Mouse (Mus musculus): ENCODE results near the gene Qk. TPM values are rescaled to one million over a fixed set of nuclear protein-coding genes. Genes with fewer than 3 reads are reported as not detected.

Gene Qk
- total RNA-seq, 1 experiment = 129 TPM

DNA sequence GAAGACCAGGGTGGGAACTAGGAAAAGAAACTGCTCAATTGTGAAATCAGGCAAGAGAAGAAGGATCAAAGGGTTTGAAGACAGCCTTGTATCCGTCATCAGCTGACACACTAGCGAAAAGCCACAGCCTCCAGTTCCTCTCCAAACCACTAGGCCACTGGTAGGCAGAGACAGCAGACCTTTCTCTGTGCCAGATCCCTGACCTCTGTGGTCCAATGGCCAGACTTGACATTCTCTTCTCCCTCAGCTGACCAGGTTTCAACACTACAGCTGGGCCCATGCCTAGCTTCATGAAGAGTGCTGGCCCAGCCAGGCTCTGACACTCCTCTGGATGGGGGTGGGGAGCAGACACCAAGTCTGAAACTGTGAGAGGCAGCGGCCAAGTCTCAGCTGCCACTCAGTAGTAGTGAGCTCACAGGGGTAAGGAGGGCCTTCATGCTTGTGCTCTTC lies 7.0 kb upstream of the Qk start:
- Histone ChIP-seq H3K9me3 (ENCODE audit: control insufficient read depth, insufficient read depth, low read depth, low read length) (no peaks in the 10 kb centered on the region), H3K36me3 (ENCODE audit: control insufficient read depth, insufficient read depth, low read length, poor library complexity, severe bottlenecking) (0 out of 2 replicates have a peak, but pooled peaks cover 2% of the 10 kb centered on the region), H3K9ac (ENCODE audit: insufficient read depth, low read depth, low read length, poor library complexity, severe bottlenecking) (no peak overlapping the region), H3K27ac (ENCODE audit: insufficient read depth, low read depth, low read length, poor library complexity, severe bottlenecking) (no peak overlapping the region), H3K4me1 (ENCODE audit: control insufficient read depth in 2 of 2, insufficient read depth in 2 of 2, low read length in 2 of 2, poor library complexity in 1 of 2) (peaks cover 0 to 7% of the 10 kb centered on the region in 2 experiments; a peak in 2 of 4 replicates), H3K4me3 (ENCODE audit: insufficient read depth in 1 of 2, low read depth in 1 of 2, low read length in 2 of 2, poor library complexity in 1 of 2, severe bottlenecking in 1 of 2) (no peak overlapping the region)
- no peak for TF ChIP-seq ZC3H11A (IDR thresholded peaks at IDR 0.05; ENCODE audit: borderline replicate concordance, low read depth, low read length)
- TF ChIP-seq CHD2 (IDR thresholded peaks at IDR 0.05; ENCODE audit: low read depth, low read length) = no peak
- no peak for TF ChIP-seq HCFC1 (IDR thresholded peaks at IDR 0.05; ENCODE audit: borderline replicate concordance, insufficient read depth, low read length)
- no peak for TF ChIP-seq ZNF384 (IDR thresholded peaks at IDR 0.05; ENCODE audit: low read depth, low read length)
- no peak for TF ChIP-seq MAFK (IDR thresholded peaks at IDR 0.05; ENCODE audit: insufficient read depth, low read depth, low read length)
- in situ Hi-C loops (cut with MboI; ENCODE audit: low sequenced_read_pairs in 2 of 2, unreplicated experiment in 2 of 2) = no loop called here
- DNase-seq (ENCODE audit: low read depth, low spot score) = no peak

DNA sequence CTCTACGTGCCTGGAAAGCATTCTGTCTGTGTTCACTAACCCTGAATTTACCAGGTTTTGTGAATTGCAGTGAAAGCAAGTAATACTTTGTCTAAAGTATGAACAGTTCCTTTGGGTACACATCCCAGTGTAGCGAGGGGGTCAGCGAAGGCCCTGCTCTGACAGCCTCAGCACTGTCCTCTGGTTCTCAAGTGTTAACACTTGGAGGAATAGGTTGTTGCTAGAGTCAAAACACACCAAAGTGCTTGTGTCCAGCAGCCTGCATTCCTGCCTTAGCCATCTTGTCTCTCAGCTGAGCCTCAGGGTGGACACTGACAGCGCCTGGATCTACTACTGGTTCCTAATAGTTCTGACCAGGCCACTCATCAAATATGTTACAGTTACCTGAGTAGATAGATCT lies 6.3 kb upstream of the Qk start:
- no peak for DNase-seq (ENCODE audit: low read depth, low spot score)
- Histone ChIP-seq H3K4me1 (ENCODE audit: control insufficient read depth in 2 of 2, insufficient read depth in 2 of 2, low read length in 2 of 2, poor library complexity in 1 of 2) (peaks cover 0 to 9% of the 10 kb centered on the region in 2 experiments; a peak in 2 of 4 replicates), H3K36me3 (ENCODE audit: control insufficient read depth, insufficient read depth, low read length, poor library complexity, severe bottlenecking) (0 out of 2 replicates have a peak, but pooled peaks cover 2% of the 10 kb centered on the region), H3K9ac (ENCODE audit: insufficient read depth, low read depth, low read length, poor library complexity, severe bottlenecking) (no peak overlapping the region), H3K9me3 (ENCODE audit: control insufficient read depth, insufficient read depth, low read depth, low read length) (no peaks in the 10 kb centered on the region), H3K4me3 (ENCODE audit: insufficient read depth in 1 of 2, low read depth in 1 of 2, low read length in 2 of 2, poor library complexity in 1 of 2, severe bottlenecking in 1 of 2) (no peak overlapping the region), H3K27ac (ENCODE audit: insufficient read depth, low read depth, low read length, poor library complexity, severe bottlenecking) (no peak overlapping the region)
- in situ Hi-C loops (cut with MboI; ENCODE audit: low sequenced_read_pairs in 2 of 2, unreplicated experiment in 2 of 2) = no loop called here
- no peak for TF ChIP-seq CHD2 (IDR thresholded peaks at IDR 0.05; ENCODE audit: low read depth, low read length)
- TF ChIP-seq ZC3H11A (IDR thresholded peaks at IDR 0.05; ENCODE audit: borderline replicate concordance, low read depth, low read length) = no peak
- no peak for TF ChIP-seq HCFC1 (IDR thresholded peaks at IDR 0.05; ENCODE audit: borderline replicate concordance, insufficient read depth, low read length)
- no peak for TF ChIP-seq ZNF384 (IDR thresholded peaks at IDR 0.05; ENCODE audit: low read depth, low read length)
- no peak for TF ChIP-seq MAFK (IDR thresholded peaks at IDR 0.05; ENCODE audit: insufficient read depth, low read depth, low read length)

DNA sequence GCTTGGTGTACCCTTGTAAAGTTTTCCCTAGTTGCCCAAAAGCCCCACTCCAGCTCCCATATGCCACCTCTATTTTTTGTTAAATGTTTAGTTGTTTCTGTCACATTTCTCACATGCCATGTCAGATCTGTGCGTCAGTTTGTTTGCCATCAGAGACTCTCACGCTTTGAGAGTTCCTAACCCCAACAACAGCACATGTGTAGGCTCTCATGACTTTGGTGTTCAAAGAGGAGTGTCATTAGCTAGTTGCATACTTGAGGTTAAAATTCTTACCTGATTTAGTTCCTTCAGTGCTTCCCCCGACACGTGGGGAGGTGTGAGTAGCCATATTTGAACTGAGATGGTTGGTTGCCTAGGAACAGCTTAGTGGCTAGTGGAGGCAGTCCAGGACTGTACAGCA lies 2.1 kb upstream of the Qk start:
- Histone ChIP-seq H3K9ac (ENCODE audit: insufficient read depth, low read depth, low read length, poor library complexity, severe bottlenecking) (no peak overlapping the region), H3K4me1 (ENCODE audit: control insufficient read depth in 2 of 2, insufficient read depth in 2 of 2, low read length in 2 of 2, poor library complexity in 1 of 2) (peaks cover 2 to 6% of the 10 kb centered on the region in 2 experiments; a peak in 3 of 4 replicates), H3K9me3 (ENCODE audit: control insufficient read depth, insufficient read depth, low read depth, low read length) (no peaks in the 10 kb centered on the region), H3K36me3 (ENCODE audit: control insufficient read depth, insufficient read depth, low read length, poor library complexity, severe bottlenecking) (no peaks in the 10 kb centered on the region), H3K4me3 (ENCODE audit: insufficient read depth in 1 of 2, low read depth in 1 of 2, low read length in 2 of 2, poor library complexity in 1 of 2, severe bottlenecking in 1 of 2) (no peak overlapping the region), H3K27ac (ENCODE audit: insufficient read depth, low read depth, low read length, poor library complexity, severe bottlenecking) (no peak overlapping the region)
- in situ Hi-C loops (cut with MboI; ENCODE audit: low sequenced_read_pairs in 2 of 2, unreplicated experiment in 2 of 2) = no loop called here
- TF ChIP-seq CHD2 (IDR thresholded peaks at IDR 0.05; ENCODE audit: low read depth, low read length) (no peak), HCFC1 (IDR thresholded peaks at IDR 0.05; ENCODE audit: borderline replicate concordance, insufficient read depth, low read length) (no peak), ZC3H11A (IDR thresholded peaks at IDR 0.05; ENCODE audit: borderline replicate concordance, low read depth, low read length) (no peak), ZNF384 (IDR thresholded peaks at IDR 0.05; ENCODE audit: low read depth, low read length) (no peak), MAFK (IDR thresholded peaks at IDR 0.05; ENCODE audit: insufficient read depth, low read depth, low read length) (no peak)
- DNase-seq (ENCODE audit: low read depth, low spot score) = no peak

DNA sequence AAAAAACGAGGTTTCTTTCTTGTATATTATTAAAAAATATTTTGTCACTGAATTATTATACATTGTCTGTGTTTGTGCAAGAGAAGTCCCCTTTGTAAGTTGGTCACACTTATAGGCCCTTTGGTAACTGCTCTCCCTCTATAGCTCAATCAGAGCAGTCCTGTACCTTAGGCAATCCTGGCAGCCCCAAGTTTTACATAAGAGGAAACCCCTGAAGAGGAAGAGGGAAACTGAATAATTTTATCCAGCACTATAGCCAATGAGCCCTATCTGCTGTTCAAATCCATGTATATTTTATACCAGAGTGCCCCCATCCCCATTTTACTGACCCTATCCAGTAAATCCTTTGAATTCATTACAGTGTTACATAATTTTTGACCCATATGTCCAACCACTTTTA lies 1.4 kb upstream of the Qk start:
- H3K9ac ChIP-seq (ENCODE audit: insufficient read depth, low read depth, low read length, poor library complexity, severe bottlenecking) = no peak overlapping the region
- no peak overlapping the region for H3K4me3 ChIP-seq (ENCODE audit: insufficient read depth in 1 of 2, low read depth in 1 of 2, low read length in 2 of 2, poor library complexity in 1 of 2, severe bottlenecking in 1 of 2)
- no peaks in the 10 kb centered on the region for H3K9me3 ChIP-seq (ENCODE audit: control insufficient read depth, insufficient read depth, low read depth, low read length)
- H3K36me3 ChIP-seq (ENCODE audit: control insufficient read depth, insufficient read depth, low read length, poor library complexity, severe bottlenecking) = no peaks in the 10 kb centered on the region
- peaks cover 2 to 10% of the 10 kb centered on the region in 2 experiments; a peak in 3 of 4 replicates for H3K4me1 ChIP-seq (ENCODE audit: control insufficient read depth in 2 of 2, insufficient read depth in 2 of 2, low read length in 2 of 2, poor library complexity in 1 of 2)
- DNase-seq (ENCODE audit: low read depth, low spot score) = no peak
- in situ Hi-C loops (cut with MboI; ENCODE audit: low sequenced_read_pairs in 2 of 2, unreplicated experiment in 2 of 2) = no loop called here
- no peak overlapping the region for H3K27ac ChIP-seq (ENCODE audit: insufficient read depth, low read depth, low read length, poor library complexity, severe bottlenecking)
- TF ChIP-seq MAFK (IDR thresholded peaks at IDR 0.05; ENCODE audit: insufficient read depth, low read depth, low read length) (no peak), ZNF384 (IDR thresholded peaks at IDR 0.05; ENCODE audit: low read depth, low read length) (no peak), HCFC1 (IDR thresholded peaks at IDR 0.05; ENCODE audit: borderline replicate concordance, insufficient read depth, low read length) (no peak), CHD2 (IDR thresholded peaks at IDR 0.05; ENCODE audit: low read depth, low read length) (no peak), ZC3H11A (IDR thresholded peaks at IDR 0.05; ENCODE audit: borderline replicate concordance, low read depth, low read length) (no peak)

Data from ES-E14 (cell line).